Mouse (Mus musculus) E14TG2a.4 (cell line): ENCODE data around the gene Alkbh7.

ENCODE experiments used
- H3K27me3 ChIP-seq: 2 replicates; pipeline ENCODE4 v1.6.1; 2014; ENCODE audit warnings: low read length, control low read depth; ENCODE audit not compliant: insufficient read depth
- H3K36me3 ChIP-seq: 2 replicates; pipeline ENCODE4 v1.6.1; 2014; ENCODE audit warnings: low read length, control low read depth; ENCODE audit not compliant: insufficient read depth
- H3K4me1 ChIP-seq: replicated peaks from 2 replicates; pipeline ENCODE4 v1.6.1; 2014; ENCODE audit warnings: low read depth, low read length, control low read depth
- H3K4me3 ChIP-seq: replicated peaks from 2 replicates; pipeline ENCODE4 v1.5.1; 2014; ENCODE audit warnings: mild to moderate bottlenecking, low read length
- H3K9me3 ChIP-seq: 2 replicates; pipeline ENCODE4 v1.6.1; 2014; ENCODE audit warnings: low read length, control low read depth
- CTCF ChIP-seq: conservative IDR thresholded peaks from 2 replicates; pipeline ENCODE4 v1.5.1; 2014; ENCODE audit warnings: low read length
- NANOG ChIP-seq: IDR thresholded peaks from 2 replicates; pipeline ENCODE4 v1.6.1; 2014; ENCODE audit warnings: borderline replicate concordance, low read length, mixed read lengths
- POU5F1 ChIP-seq: IDR thresholded peaks from 2 replicates; pipeline ENCODE4 v1.6.1; 2014; ENCODE audit warnings: low read length, borderline replicate concordance

Gene Alkbh7

GRCm38 (mm10) chr17:56969321-56969720, 27.8 kb upstream of the Alkbh7 start:
- Histone ChIP-seq H3K9me3 (no peaks in the 10 kb centered on the region), H3K36me3 (no peaks in the 10 kb centered on the region), H3K4me3 (no peak overlapping the region), H3K4me1 (peaks cover 9% of the 10 kb centered on the region), H3K27me3 (peaks cover 9% of the 10 kb centered on the region; the same call in 1 of the 2 replicates)
- no peak for TF ChIP-seq POU5F1
- no peak for TF ChIP-seq NANOG
- TF ChIP-seq CTCF: no peak

- no peak for TF ChIP-seq CTCF
- TF ChIP-seq NANOG: no peak
- no peak for TF ChIP-seq POU5F1
- H3K4me3 ChIP-seq: no peak overlapping the region
- H3K27me3 ChIP-seq: peaks cover 9% of the 10 kb centered on the region; the same call in 1 of the 2 replicates
- H3K4me1 ChIP-seq: peaks cover 12% of the 10 kb centered on the region
- H3K36me3 ChIP-seq: no peaks in the 10 kb centered on the region
- H3K9me3 ChIP-seq: no peaks in the 10 kb centered on the region
These were observed 27.1 kb upstream of the Alkbh7 start for GRCm38 (mm10) chr17:56970081-56970480.

DNA sequence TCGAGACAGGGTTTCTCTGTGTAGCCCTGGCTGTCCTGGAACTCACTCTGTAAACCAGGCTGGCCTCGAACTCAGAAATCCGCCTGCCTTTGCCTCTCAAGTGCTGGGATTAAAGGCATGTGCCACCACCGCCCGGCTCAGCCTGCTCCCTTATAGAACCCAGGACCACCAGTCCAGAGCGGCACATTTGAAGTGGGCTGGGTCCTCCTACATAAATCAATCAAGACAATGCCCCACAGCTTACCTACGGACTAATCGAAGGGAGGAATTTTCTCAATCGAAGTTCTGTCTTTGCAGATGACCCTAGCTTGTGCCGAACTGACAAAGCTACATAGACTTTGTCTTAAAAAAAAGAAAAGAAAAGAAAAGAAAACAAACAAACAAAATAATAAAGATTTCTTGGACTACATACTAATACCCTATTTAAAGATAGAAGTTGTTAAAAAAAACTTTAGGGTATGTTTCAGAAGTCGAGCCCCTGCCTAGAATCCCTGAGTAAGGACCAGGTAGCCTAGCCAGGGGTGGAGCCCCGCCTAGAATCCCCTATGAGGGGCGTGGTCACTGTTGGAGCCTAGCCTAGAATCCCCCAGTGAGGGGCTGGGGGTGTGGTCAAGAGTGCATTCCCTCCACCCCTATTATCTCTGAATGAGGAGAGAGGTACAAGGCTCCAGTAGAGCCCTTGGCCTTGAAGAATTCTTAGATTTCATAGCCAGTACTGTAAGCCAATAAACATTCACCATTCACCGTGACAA, 23.0 kb upstream of the Alkbh7 start:
- Histone ChIP-seq H3K9me3 (no peaks in the 10 kb centered on the region), H3K36me3 (no peaks in the 10 kb centered on the region), H3K4me1 (peaks cover 22% of the 10 kb centered on the region), H3K4me3 (no peak overlapping the region), H3K27me3 (peaks cover 11% of the 10 kb centered on the region)
- TF ChIP-seq POU5F1 (no peak), CTCF (no peak), NANOG (no peak)

DNA sequence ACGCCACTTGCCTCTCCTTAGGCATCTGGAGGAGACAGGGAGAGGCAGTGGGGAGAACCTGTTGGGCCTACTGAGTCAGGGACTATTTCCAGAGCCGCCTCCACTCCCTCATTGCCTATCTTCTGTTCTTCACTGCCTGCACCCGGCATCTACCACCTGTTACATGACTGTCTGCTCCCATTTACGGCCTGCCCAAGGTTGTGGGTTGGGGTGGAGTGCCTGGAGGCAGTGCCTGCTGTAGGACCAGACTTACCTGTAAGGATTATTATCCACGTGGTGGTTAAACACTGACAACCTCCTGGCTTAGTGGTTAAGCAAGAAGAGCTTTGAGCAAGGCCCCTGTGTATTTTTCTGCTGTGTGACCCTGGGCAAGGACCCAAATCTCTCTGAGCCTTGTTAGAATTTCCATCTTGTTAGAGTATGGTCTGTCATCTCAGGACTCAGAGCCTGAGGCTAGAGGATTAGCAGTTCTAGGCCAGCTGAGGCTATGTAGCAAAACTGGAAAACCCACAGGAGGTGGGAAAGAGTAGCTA, 22.4 kb upstream of the Alkbh7 start:
- TF ChIP-seq POU5F1 (no peak), CTCF (no peak), NANOG (no peak)
- Histone ChIP-seq H3K27me3 (peaks cover 7% of the 10 kb centered on the region; the same call in 1 of the 2 replicates), H3K9me3 (no peaks in the 10 kb centered on the region), H3K36me3 (no peaks in the 10 kb centered on the region), H3K4me1 (peaks cover 22% of the 10 kb centered on the region), H3K4me3 (no peak overlapping the region)

DNA sequence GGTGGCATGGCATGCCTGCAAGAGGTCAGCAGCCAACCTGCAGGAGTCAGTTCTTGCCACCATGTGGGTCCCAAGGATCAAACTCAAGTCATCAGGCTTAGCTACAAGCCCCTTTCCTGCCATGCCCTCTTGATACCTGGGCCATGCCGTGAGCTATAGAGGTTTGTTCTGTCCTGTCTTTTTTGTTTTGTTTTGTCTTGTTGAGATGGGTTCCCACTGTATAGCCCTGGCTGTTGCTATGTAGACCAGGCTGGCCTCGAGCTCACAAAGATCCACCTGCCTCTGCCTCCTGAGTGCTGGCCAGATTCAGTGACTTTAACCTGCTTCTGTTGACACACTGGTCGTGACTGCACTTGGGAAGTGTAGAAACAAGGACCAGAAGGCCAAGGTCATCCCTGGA, 21.7 kb upstream of the Alkbh7 start:
- Histone ChIP-seq H3K27me3 (peaks cover 2% of the 10 kb centered on the region; the same call in 1 of the 2 replicates), H3K4me1 (peaks cover 22% of the 10 kb centered on the region), H3K4me3 (no peak overlapping the region), H3K9me3 (no peaks in the 10 kb centered on the region), H3K36me3 (no peaks in the 10 kb centered on the region)
- TF ChIP-seq CTCF (no peak), NANOG (no peak), POU5F1 (no peak)

DNA sequence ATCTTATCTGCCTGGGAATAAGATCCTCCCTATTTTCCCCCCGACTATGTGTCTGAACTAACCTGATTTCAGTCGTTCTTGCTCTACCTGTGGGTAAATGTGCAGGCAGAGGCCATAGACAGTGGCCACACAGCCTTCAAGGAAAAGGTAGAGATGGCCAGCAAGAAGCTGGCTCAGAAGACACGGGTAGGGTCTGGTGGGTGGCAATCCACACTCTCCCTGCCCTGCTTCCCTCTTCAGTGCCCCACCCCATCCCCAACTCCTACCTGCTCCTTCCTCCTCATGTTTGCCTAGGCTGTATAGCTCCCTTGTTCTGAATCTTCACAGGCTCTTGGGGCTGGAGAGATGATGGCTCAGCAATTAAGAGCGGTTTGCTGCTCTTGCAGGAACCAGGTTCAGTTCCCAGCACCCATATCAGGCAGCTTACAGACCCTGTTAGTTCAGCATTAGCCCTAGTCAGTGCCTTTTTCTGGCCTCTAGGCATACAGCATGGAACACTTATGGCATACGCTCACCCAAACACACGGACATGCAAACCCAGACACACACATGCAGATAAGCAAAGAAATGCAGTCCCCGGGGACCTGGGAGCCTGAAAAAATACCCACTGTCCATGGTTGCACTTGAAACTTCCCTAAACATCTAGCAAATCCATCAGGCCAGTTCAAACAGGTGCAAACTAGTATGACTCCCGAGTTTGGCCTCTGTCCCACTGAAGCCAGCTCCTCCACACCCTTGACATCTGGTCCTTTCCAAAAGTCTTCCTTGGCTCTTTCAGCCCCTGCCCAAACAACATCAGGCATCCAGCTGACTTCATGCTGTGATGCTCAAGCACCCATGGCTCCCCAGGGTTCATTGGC, 20.4 kb upstream of the Alkbh7 start:
- no peak for TF ChIP-seq NANOG
- TF ChIP-seq CTCF: no peak
- TF ChIP-seq POU5F1: no peak
- Histone ChIP-seq H3K4me1 (peaks cover 22% of the 10 kb centered on the region), H3K27me3 (peaks cover 2% of the 10 kb centered on the region; the same call in 1 of the 2 replicates), H3K36me3 (no peaks in the 10 kb centered on the region), H3K9me3 (no peaks in the 10 kb centered on the region), H3K4me3 (no peak overlapping the region)

DNA sequence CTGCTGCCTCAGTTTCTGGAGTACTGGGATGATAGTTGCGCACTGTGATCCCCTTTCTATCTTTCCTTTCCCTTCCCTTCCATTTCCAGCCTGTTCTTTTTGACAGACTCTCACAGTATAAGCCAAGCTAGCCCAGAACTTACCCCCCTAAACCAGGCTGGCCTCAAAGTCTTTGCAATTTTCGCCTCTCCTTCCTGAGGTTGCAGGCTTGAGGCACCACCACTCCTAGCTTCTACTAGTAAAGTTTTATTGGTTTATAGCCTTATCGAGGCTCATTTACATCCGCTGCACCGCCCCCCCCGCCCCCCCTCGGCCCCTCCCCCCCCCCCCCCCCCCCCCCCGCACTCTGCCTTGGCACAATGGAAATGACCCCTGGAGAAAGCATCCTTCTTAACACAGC, 17.6 kb upstream of the Alkbh7 start:
- H3K27me3 ChIP-seq: peaks cover 2% of the 10 kb centered on the region; the same call in 1 of the 2 replicates
- peaks cover 15% of the 10 kb centered on the region for H3K4me1 ChIP-seq
- no peak overlapping the region for H3K4me3 ChIP-seq
- H3K36me3 ChIP-seq: no peaks in the 10 kb centered on the region
- no peaks in the 10 kb centered on the region for H3K9me3 ChIP-seq
- no peak for TF ChIP-seq POU5F1
- no peak for TF ChIP-seq CTCF
- no peak for TF ChIP-seq NANOG

DNA sequence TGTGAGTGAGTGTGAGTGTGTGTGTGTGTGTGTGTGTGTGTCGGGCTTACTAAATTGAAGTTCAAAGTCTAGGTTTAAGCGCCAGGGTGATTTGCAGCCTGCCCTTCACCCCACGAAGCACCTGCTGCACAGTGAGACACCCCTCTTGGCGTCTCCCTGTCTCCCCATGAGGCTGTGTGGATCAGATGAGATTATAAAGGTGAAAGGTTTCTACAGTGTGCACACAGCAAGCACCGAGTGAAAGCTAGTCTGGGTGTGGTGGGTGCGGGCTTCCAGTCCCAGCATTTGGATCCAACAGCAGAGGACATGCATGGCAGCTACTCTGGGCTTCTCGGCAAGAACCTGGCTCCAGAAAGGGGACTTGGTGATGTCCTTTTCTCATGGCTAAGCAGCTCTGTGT, 16.1 kb upstream of the Alkbh7 start:
- Histone ChIP-seq H3K27me3 (peaks cover 2% of the 10 kb centered on the region; the same call in 1 of the 2 replicates), H3K36me3 (no peaks in the 10 kb centered on the region), H3K9me3 (no peaks in the 10 kb centered on the region), H3K4me1 (peaks cover 10% of the 10 kb centered on the region), H3K4me3 (no peak overlapping the region)
- TF ChIP-seq POU5F1 (no peak), NANOG (no peak), CTCF (no peak)
